Mouse (Mus musculus) neural tube, postnatal 0 days (tissue): ENCODE measurements around the gene Pcnx. TPM values are rescaled to one million over a fixed set of nuclear protein-coding genes. Genes with fewer than 3 reads are reported as not detected.

Experiments
- polyA plus RNA-seq: library from polyadenylated mRNA; unstranded; fragments of >200 nt; fragmentation: Nextera tagmentation; extraction: Ambion mirVana; gene quantifications from 2 replicates; pipeline ENCODE4 v1.2.1, GENCODE M21; 2015

Gene Pcnx
- 7.1 and 8.3 TPM in 2 replicates for polyA plus RNA-seq

DNA sequence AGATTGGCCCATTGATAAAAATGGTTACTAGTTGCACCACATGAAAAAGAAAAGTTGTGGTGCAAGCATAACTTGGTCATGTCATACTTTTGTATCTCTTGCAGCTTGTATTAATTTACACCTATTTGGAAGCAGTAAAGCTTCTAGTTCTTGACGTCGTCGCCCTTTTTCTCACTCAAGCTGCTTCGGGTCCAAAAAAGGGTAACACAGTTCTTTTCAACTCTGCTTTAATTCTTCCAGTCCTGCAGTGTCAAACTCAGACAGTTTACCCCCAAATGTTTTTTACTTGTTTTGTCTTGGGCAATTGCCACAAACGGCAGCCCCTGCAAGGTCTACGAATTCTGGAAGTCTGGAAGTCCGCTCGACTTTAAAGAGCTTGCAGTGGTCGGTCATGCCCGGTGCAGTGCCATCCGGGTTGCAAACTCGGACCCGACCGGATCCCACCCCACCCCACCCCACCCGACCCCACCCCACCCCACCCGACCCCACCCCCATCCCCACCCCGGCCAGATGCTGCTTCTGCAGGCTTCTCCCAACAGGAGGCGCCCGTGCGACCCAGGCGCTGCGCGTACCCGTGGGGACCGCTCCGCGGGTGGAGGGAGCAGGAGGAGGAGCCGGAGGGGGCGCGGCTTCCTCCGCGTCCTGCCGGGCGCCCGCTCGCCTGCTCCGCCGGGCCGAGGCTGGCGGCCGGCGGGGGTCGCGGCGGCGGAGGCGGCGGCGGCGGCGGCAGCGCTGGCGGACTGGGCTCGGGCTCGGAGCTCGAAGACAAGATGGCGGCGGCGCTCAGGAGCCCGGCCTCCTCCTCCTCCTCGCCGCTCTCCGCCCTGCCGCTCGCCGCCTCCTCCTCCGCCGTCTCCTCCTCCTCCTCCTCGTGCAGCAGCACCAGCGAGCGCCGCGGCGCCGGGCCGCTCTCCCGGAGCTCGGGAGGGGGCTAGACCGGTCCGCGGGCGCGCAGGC lies at the start of gene Pcnx:
Pcnx (plus strand) TSS at position 673 of the 957 bp plus-strand sequence.

Other genes with a start within 250 kb of the Pcnx start
- gene Ttc9, start 228.8 kb upstream of the Pcnx start, polyA plus RNA-seq = 24.2 and 25.3 TPM in 2 replicates
- gene Map3k9, start 78.8 kb upstream of the Pcnx start, polyA plus RNA-seq = 11.3 and 11.5 TPM in 2 replicates